Mouse (Mus musculus) ovary, postnatal 36 days (tissue): ENCODE results near the gene Crisp1.

ENCODE experiments used
- DNase-seq: peaks from one replicate; pipeline ENCODE4 v3.0.0; 2022; ENCODE audit warnings: low spot score, mixed read lengths

Gene Crisp1

GRCm38 (mm10) chr17:40319062-40319461, at the start of gene Crisp1:
Crisp1 (minus strand) TSS chr17:40319207.
- DNase-seq: no peak

GRCm38 (mm10) chr17:40342497-40343009, 23.5 kb upstream of the Crisp1 start:
- no peak for DNase-seq

GRCm38 (mm10) chr17:40285435-40285834, 33.6 kb downstream of the Crisp1 start:
- no peak for DNase-seq

- no peak for DNase-seq
Observed at GRCm38 (mm10) chr17:40275519-40275918, 43.5 kb downstream of the Crisp1 start.

GRCm38 (mm10) chr17:40274906-40275470, 44.0 kb downstream of the Crisp1 start:
- DNase-seq: no peak

- DNase-seq: no peak
Observed at GRCm38 (mm10) chr17:40252487-40252886, 66.5 kb downstream of the Crisp1 start.
